Mouse (Mus musculus) megakaryocyte progenitor cell, adult 5-6 weeks (primary cell): ENCODE measurements at regions not wholly inside any gene's neighbourhood (a gene's known extent, or its start where the extent isn't known, plus 50 kb on each side); places are given as distances from the start of the nearest gene placed in this dataset.

ENCODE experiments used
- ATAC-seq: replicated peaks from 2 replicates; pipeline ENCODE4 v1.8.0; 2016; ENCODE audit warnings: mild to moderate bottlenecking, moderate TSS enrichment, inconsistent platforms; ENCODE audit not compliant: poor library complexity

- ATAC-seq, result no peak
Observed at GRCm38 (mm10) chr4:89082838-89083237, 54.1 kb upstream of the Mtap start.

GRCm38 (mm10) chr4:89078485-89078884 is 58.4 kb upstream of the Mtap start:
- ATAC-seq, result no peak

GRCm38 (mm10) chr4:89074705-89075104 is 62.2 kb upstream of the Mtap start:
- ATAC-seq, result no peak

GRCm38 (mm10) chr4:89070430-89070829 is 66.5 kb upstream of the Mtap start:
- ATAC-seq, result peak; percentile 54

- no peak for ATAC-seq
Observed at GRCm38 (mm10) chr4:89064401-89064800, 72.5 kb upstream of the Mtap start.

- no peak for ATAC-seq
Observed at GRCm38 (mm10) chr4:89062384-89062783, 74.5 kb upstream of the Mtap start.

GRCm38 (mm10) chr4:89061619-89062018 is 75.3 kb upstream of the Mtap start:
- no peak for ATAC-seq

GRCm38 (mm10) chr4:89057573-89057972 is 79.3 kb upstream of the Mtap start:
- ATAC-seq, result peak; percentile 79

- 0 out of 2 replicates have a peak, but pooled peaks have one; percentile 6 for ATAC-seq
Observed at GRCm38 (mm10) chr4:89057135-89057534, 79.8 kb upstream of the Mtap start.

GRCm38 (mm10) chr4:89055969-89056368 is 81.0 kb upstream of the Mtap start:
- ATAC-seq, result peak; percentile 82

GRCm38 (mm10) chr4:89053606-89054005 is 83.3 kb upstream of the Mtap start:
- no peak for ATAC-seq

GRCm38 (mm10) chr4:89051897-89052296 is 85.0 kb upstream of the Mtap start:
- peak; percentile 75 for ATAC-seq

- no peak for ATAC-seq
Observed at GRCm38 (mm10) chr4:89050551-89051199, 86.2 kb upstream of the Mtap start.

GRCm38 (mm10) chr4:89049592-89050440 is 87.1 kb upstream of the Mtap start:
- no peak for ATAC-seq

- no peak; the same call in 1 of the 2 replicates for ATAC-seq
Observed at GRCm38 (mm10) chr4:89044516-89044915, 92.4 kb upstream of the Mtap start.

GRCm38 (mm10) chr4:89043982-89044381 is 92.9 kb upstream of the Mtap start:
- peak; percentile 98 for ATAC-seq

- no peak for ATAC-seq
Observed at GRCm38 (mm10) chr4:89040856-89041255, 96.1 kb upstream of the Mtap start.

- ATAC-seq, result no peak
Observed at GRCm38 (mm10) chr4:89038906-89039305, 98.0 kb upstream of the Mtap start.

- ATAC-seq, result no peak
Observed at GRCm38 (mm10) chr4:89038135-89038534, 98.8 kb upstream of the Mtap start.

GRCm38 (mm10) chr4:89034822-89035221 is 102.1 kb upstream of the Mtap start:
- peak; percentile 60 for ATAC-seq

- ATAC-seq, result no peak
Observed at GRCm38 (mm10) chr4:89034299-89034698, 102.6 kb upstream of the Mtap start.

- no peak for ATAC-seq
Observed at GRCm38 (mm10) chr4:89012681-89013353, 124.1 kb upstream of the Mtap start.
